Mouse (Mus musculus) midbrain, embryonic 13.5 days (tissue): ENCODE measurements around the gene E330017A01Rik. TPM values are rescaled to one million over a fixed set of nuclear protein-coding genes. Genes with fewer than 3 reads are reported as not detected.

Source experiments
- ATAC-seq: fragments of 200-750 bp; cut with Nextera tagmentation; 2 replicates; pipeline ENCODE4 v1.8.0; 2017; ENCODE audit warnings: mild to moderate bottlenecking, moderate TSS enrichment, moderate library complexity
- H3K27ac ChIP-seq: fragments of 300-500 bp; sonication (generic); 2 replicates; pipeline ENCODE4 v1.5.1; 2015; ENCODE audit warnings: inconsistent platforms, mild to moderate bottlenecking, moderate library complexity
- H3K27me3 ChIP-seq: fragments of 300-500 bp; sonication (generic); 2 replicates; pipeline ENCODE4 v1.6.1; 2015; ENCODE audit warnings: mild to moderate bottlenecking, inconsistent platforms
- H3K36me3 ChIP-seq: fragments of 300-500 bp; sonication (generic); 2 replicates; pipeline ENCODE4 v1.6.1; 2015; ENCODE audit warnings: mild to moderate bottlenecking, inconsistent platforms
- H3K4me1 ChIP-seq: fragments of 300-500 bp; sonication (generic); replicated peaks from 2 replicates; pipeline ENCODE4 v1.6.1; 2015; ENCODE audit warnings: inconsistent platforms
- H3K4me2 ChIP-seq: fragments of 300-500 bp; sonication (generic); replicated peaks from 2 replicates; pipeline ENCODE4 v1.6.1; 2015; ENCODE audit warnings: moderate library complexity, mild to moderate bottlenecking, inconsistent platforms
- H3K4me3 ChIP-seq: fragments of 300-500 bp; sonication (generic); replicated peaks from 2 replicates; pipeline ENCODE4 v1.5.1; 2015; ENCODE audit warnings: mild to moderate bottlenecking, inconsistent platforms
- H3K9ac ChIP-seq: fragments of 300-500 bp; sonication (generic); replicated peaks from 2 replicates; pipeline ENCODE4 v1.6.1; 2015; ENCODE audit warnings: mild to moderate bottlenecking, inconsistent platforms
- H3K9me3 ChIP-seq: fragments of 300-500 bp; sonication (generic); 2 replicates; pipeline ENCODE4 v1.6.1; 2016; ENCODE audit warnings: mild to moderate bottlenecking, inconsistent platforms
- WGBS: fragments of 180-500 bp; shearing (Covaris S2); methylation state at CpG from one replicate; pipeline ENCODE4 v1.1.7; 2015; 5-methylcytosine and 5-hydroxymethylcytosine counted together
- polyA plus RNA-seq: library from polyadenylated mRNA; unstranded; fragments of >200 nt; fragmentation: Nextera tagmentation; extraction: Ambion mirVana; gene quantifications from 2 replicates; pipeline ENCODE4 v1.2.1, GENCODE M21; 2015

E330017A01Rik gene
- polyA plus RNA-seq, 1 experiment from 2014 or later = not detected

GRCm38 (mm10) chr16:58658668-58659067, 20.1 kb upstream of the E330017A01Rik start:
- H3K27ac ChIP-seq = no peak overlapping the region
- no peaks in the 10 kb centered on the region for H3K36me3 ChIP-seq
- H3K27me3 ChIP-seq = no peaks in the 10 kb centered on the region
- no peak overlapping the region for H3K4me3 ChIP-seq
- H3K4me2 ChIP-seq = no peak overlapping the region
- ATAC-seq = no peak
- H3K9me3 ChIP-seq = no peaks in the 10 kb centered on the region
- no peaks in the 10 kb centered on the region for H3K4me1 ChIP-seq
- 92% methylated on average over 6 of the region's 6 CpGs for WGBS
- no peak overlapping the region for H3K9ac ChIP-seq

- no peaks in the 10 kb centered on the region for H3K36me3 ChIP-seq
- 79% methylated on average over 4 of the region's 4 CpGs for WGBS
- ATAC-seq = no peak
These were observed 18.0 kb upstream of the E330017A01Rik start for GRCm38 (mm10) chr16:58656526-58656925.

GRCm38 (mm10) chr16:58655751-58656150, 17.2 kb upstream of the E330017A01Rik start:
- H3K27ac ChIP-seq = no peak overlapping the region
- no peaks in the 10 kb centered on the region for H3K4me1 ChIP-seq
- no peak overlapping the region for H3K9ac ChIP-seq
- H3K4me3 ChIP-seq = no peak overlapping the region
- no peaks in the 10 kb centered on the region for H3K27me3 ChIP-seq
- ATAC-seq = no peak
- H3K9me3 ChIP-seq = no peaks in the 10 kb centered on the region
- H3K4me2 ChIP-seq = no peak overlapping the region
- H3K36me3 ChIP-seq = no peaks in the 10 kb centered on the region

More at GRCm38 (mm10) chr16:58656526-58656925, 18.0 kb upstream of the E330017A01Rik start:
- no peak overlapping the region for H3K27ac ChIP-seq
- no peaks in the 10 kb centered on the region for H3K4me1 ChIP-seq
- no peaks in the 10 kb centered on the region for H3K9me3 ChIP-seq
- no peak overlapping the region for H3K4me2 ChIP-seq
- no peaks in the 10 kb centered on the region for H3K27me3 ChIP-seq
- no peak overlapping the region for H3K4me3 ChIP-seq
- no peak overlapping the region for H3K9ac ChIP-seq

- no peaks in the 10 kb centered on the region for H3K36me3 ChIP-seq
- no peak for ATAC-seq
- H3K27ac ChIP-seq = no peak overlapping the region
- no peak overlapping the region for H3K4me3 ChIP-seq
- 95% methylated on average over 10 of the region's 10 CpGs for WGBS
- H3K4me2 ChIP-seq = no peak overlapping the region
- H3K9me3 ChIP-seq = no peaks in the 10 kb centered on the region
- no peaks in the 10 kb centered on the region for H3K27me3 ChIP-seq
- H3K4me1 ChIP-seq = no peaks in the 10 kb centered on the region
- no peak overlapping the region for H3K9ac ChIP-seq
These were observed 11.4 kb upstream of the E330017A01Rik start for GRCm38 (mm10) chr16:58649979-58650378.

- no peak overlapping the region for H3K27ac ChIP-seq
- H3K9ac ChIP-seq = no peak overlapping the region
- H3K4me1 ChIP-seq = no peaks in the 10 kb centered on the region
- H3K4me2 ChIP-seq = no peak overlapping the region
- 85% methylated on average over 7 of the region's 7 CpGs for whole genome bisulfite sequencing
- H3K36me3 ChIP-seq = no peaks in the 10 kb centered on the region
- ATAC-seq = no peak
- no peaks in the 10 kb centered on the region for H3K9me3 ChIP-seq
- no peaks in the 10 kb centered on the region for H3K27me3 ChIP-seq
- H3K4me3 ChIP-seq = no peak overlapping the region
These were observed 523 bp downstream of the E330017A01Rik start for GRCm38 (mm10) chr16:58638016-58638415.

GRCm38 (mm10) chr16:58637448-58637847, 1.1 kb downstream of the E330017A01Rik start:
- H3K27me3 ChIP-seq = no peaks in the 10 kb centered on the region
- no peak overlapping the region for H3K4me3 ChIP-seq
- H3K27ac ChIP-seq = no peak overlapping the region
- H3K36me3 ChIP-seq = no peaks in the 10 kb centered on the region
- 82% methylated on average over 4 of the region's 4 CpGs for WGBS
- H3K4me1 ChIP-seq = no peaks in the 10 kb centered on the region
- no peak overlapping the region for H3K9ac ChIP-seq
- no peaks in the 10 kb centered on the region for H3K9me3 ChIP-seq
- no peak for ATAC-seq
- H3K4me2 ChIP-seq = no peak overlapping the region

GRCm38 (mm10) chr16:58635866-58636265, 2.7 kb downstream of the E330017A01Rik start:
- no peaks in the 10 kb centered on the region for H3K9me3 ChIP-seq
- WGBS = 56% methylated on average over 2 of the region's 2 CpGs
- ATAC-seq = no peak

GRCm38 (mm10) chr16:58629736-58630135, 8.8 kb downstream of the E330017A01Rik start:
- no peaks in the 10 kb centered on the region for H3K9me3 ChIP-seq
- no peak overlapping the region for H3K4me3 ChIP-seq
- no peak overlapping the region for H3K27ac ChIP-seq
- no peak for ATAC-seq
- H3K4me1 ChIP-seq = no peaks in the 10 kb centered on the region
- 59% methylated on average over 2 of the region's 2 CpGs for WGBS
- no peaks in the 10 kb centered on the region for H3K36me3 ChIP-seq
- H3K9ac ChIP-seq = no peak overlapping the region
- no peak overlapping the region for H3K4me2 ChIP-seq
- no peaks in the 10 kb centered on the region for H3K27me3 ChIP-seq

More at GRCm38 (mm10) chr16:58635866-58636265, 2.7 kb downstream of the E330017A01Rik start:
- no peaks in the 10 kb centered on the region for H3K27me3 ChIP-seq
- no peak overlapping the region for H3K27ac ChIP-seq
- no peak overlapping the region for H3K4me2 ChIP-seq
- no peaks in the 10 kb centered on the region for H3K36me3 ChIP-seq
- H3K9ac ChIP-seq = no peak overlapping the region
- H3K4me3 ChIP-seq = no peak overlapping the region
- no peaks in the 10 kb centered on the region for H3K4me1 ChIP-seq

GRCm38 (mm10) chr16:58628968-58629367, 9.6 kb downstream of the E330017A01Rik start:
- H3K4me1 ChIP-seq = no peaks in the 10 kb centered on the region
- H3K4me2 ChIP-seq = no peak overlapping the region
- ATAC-seq = no peak
- 94% methylated on average over 5 of the region's 5 CpGs for WGBS
- no peak overlapping the region for H3K9ac ChIP-seq
- H3K36me3 ChIP-seq = no peaks in the 10 kb centered on the region
- H3K27me3 ChIP-seq = no peaks in the 10 kb centered on the region
- no peak overlapping the region for H3K27ac ChIP-seq
- no peak overlapping the region for H3K4me3 ChIP-seq
- H3K9me3 ChIP-seq = no peaks in the 10 kb centered on the region

- no peak overlapping the region for H3K27ac ChIP-seq
- no peaks in the 10 kb centered on the region for H3K27me3 ChIP-seq
- WGBS = 92% methylated on average over 2 of the region's 2 CpGs
- H3K9ac ChIP-seq = no peak overlapping the region
- no peaks in the 10 kb centered on the region for H3K9me3 ChIP-seq
- H3K4me1 ChIP-seq = no peaks in the 10 kb centered on the region
- H3K4me3 ChIP-seq = no peak overlapping the region
- H3K36me3 ChIP-seq = no peaks in the 10 kb centered on the region
- no peak overlapping the region for H3K4me2 ChIP-seq
- no peak for ATAC-seq
These were observed 10.2 kb downstream of the E330017A01Rik start for GRCm38 (mm10) chr16:58628336-58628680.

- Histone ChIP-seq H3K4me1 (no peaks in the 10 kb centered on the region), H3K4me3 (no peak overlapping the region), H3K27ac (no peak overlapping the region), H3K4me2 (no peak overlapping the region), H3K9me3 (no peaks in the 10 kb centered on the region), H3K36me3 (no peaks in the 10 kb centered on the region), H3K27me3 (no peaks in the 10 kb centered on the region), H3K9ac (no peak overlapping the region)
- WGBS = 87% methylated on average over 4 of the region's 4 CpGs
- ATAC-seq = no peak
These were observed 10.8 kb downstream of the E330017A01Rik start for GRCm38 (mm10) chr16:58627597-58628335.

GRCm38 (mm10) chr16:58623944-58624343, 14.6 kb downstream of the E330017A01Rik start:
- WGBS = 91% methylated on average over 6 of the region's 6 CpGs
- Histone ChIP-seq H3K9ac (no peak overlapping the region), H3K4me3 (no peak overlapping the region), H3K4me2 (no peak overlapping the region), H3K27ac (no peak overlapping the region), H3K27me3 (no peaks in the 10 kb centered on the region), H3K36me3 (no peaks in the 10 kb centered on the region), H3K4me1 (no peaks in the 10 kb centered on the region), H3K9me3 (no peaks in the 10 kb centered on the region)
- ATAC-seq = no peak; the same call in 1 of the 2 replicates

GRCm38 (mm10) chr16:58623114-58623513, 15.4 kb downstream of the E330017A01Rik start:
- Histone ChIP-seq H3K4me1 (no peaks in the 10 kb centered on the region), H3K9ac (no peak overlapping the region), H3K27ac (no peak overlapping the region), H3K36me3 (no peaks in the 10 kb centered on the region), H3K4me3 (no peak overlapping the region), H3K9me3 (no peaks in the 10 kb centered on the region), H3K4me2 (no peak overlapping the region), H3K27me3 (no peaks in the 10 kb centered on the region)
- 81% methylated on average over 4 of the region's 4 CpGs for WGBS
- no peak for ATAC-seq
